Mouse (Mus musculus) hindbrain, postnatal 0 days (tissue): ENCODE measurements at regions not wholly inside any gene's neighbourhood (a gene's known extent, or its start where the extent isn't known, plus 50 kb on each side); places are given as distances from the start of the nearest gene placed in this dataset.

Experiments
- ATAC-seq: fragments of 200-750 bp; cut with Nextera tagmentation; 2 replicates; pipeline ENCODE4 v1.8.0; 2017; ENCODE audit warnings: mild to moderate bottlenecking, moderate TSS enrichment, moderate library complexity
- DNase-seq: peaks from one replicate; pipeline ENCODE4 v3.0.0-alpha.2; 2015; ENCODE audit warnings: low spot score
- H3K27ac ChIP-seq: fragments of 300-500 bp; sonication (generic); 2 replicates; pipeline ENCODE4 v1.5.1; 2014; ENCODE audit warnings: mild to moderate bottlenecking
- H3K27me3 ChIP-seq: fragments of 300-500 bp; sonication (generic); 2 replicates; pipeline ENCODE4 v1.6.1; 2014; ENCODE audit warnings: low read length, mixed read lengths; ENCODE audit not compliant: insufficient read depth
- H3K36me3 ChIP-seq: fragments of 300-500 bp; sonication (generic); 2 replicates; pipeline ENCODE4 v1.6.1; 2014; ENCODE audit warnings: low read length, mixed read lengths; ENCODE audit not compliant: insufficient read depth
- H3K4me1 ChIP-seq: fragments of 300-500 bp; sonication (generic); 2 replicates; pipeline ENCODE4 v1.6.1; 2014; ENCODE audit warnings: antibody characterized with exemption, low read length, mixed read lengths; ENCODE audit not compliant: insufficient read depth
- H3K4me2 ChIP-seq: fragments of 300-500 bp; sonication (generic); 2 replicates; pipeline ENCODE4 v1.6.1; 2014; ENCODE audit warnings: low read depth, mild to moderate bottlenecking, low read length, moderate library complexity, mixed read lengths
- H3K4me3 ChIP-seq: fragments of 300-500 bp; sonication (generic); 2 replicates; pipeline ENCODE4 v1.5.1; 2014; ENCODE audit warnings: low read length
- H3K9ac ChIP-seq: fragments of 300-500 bp; sonication (generic); replicated peaks from 2 replicates; pipeline ENCODE4 v1.6.1; 2014; ENCODE audit warnings: mild to moderate bottlenecking, low read length, moderate library complexity, mixed read lengths
- H3K9me3 ChIP-seq: fragments of 300-500 bp; sonication (generic); 2 replicates; pipeline ENCODE4 v1.6.1; 2016; ENCODE audit warnings: low read length, mixed read lengths
- CTCF ChIP-seq: IDR thresholded peaks from 2 replicates; pipeline ENCODE4 v1.5.1; 2016; ENCODE audit warnings: antibody characterized with exemption, control low read depth, low read depth
- WGBS: fragments of 180-500 bp; shearing (Covaris S2); extraction: QIAGEN DNeasy Blood & Tissue Kit; methylation state at CpG from one replicate; pipeline ENCODE4 v1.1.7; 2014; 5-methylcytosine and 5-hydroxymethylcytosine counted together

DNA sequence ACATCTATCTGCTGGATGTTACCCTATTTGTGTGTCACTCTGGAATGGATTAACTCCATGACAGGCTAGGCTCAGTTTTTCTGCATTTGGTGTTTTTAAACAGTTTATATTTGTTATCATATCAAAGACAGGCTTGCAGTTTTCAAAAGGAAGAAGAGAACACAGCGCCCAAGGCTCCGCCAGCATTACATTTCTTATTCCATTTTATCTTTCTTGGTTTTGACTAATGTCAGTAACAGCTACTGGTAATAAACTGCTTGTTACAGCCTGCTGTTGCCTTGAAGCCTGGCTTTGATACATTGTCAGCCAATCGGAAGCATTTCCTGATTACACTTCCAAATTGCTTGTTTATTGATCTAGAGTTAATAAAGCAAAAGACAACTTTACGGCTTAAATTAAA lies 219.4 kb upstream of the Mdfic start:
- Histone ChIP-seq H3K36me3 (no peaks in the 10 kb centered on the region), H3K9me3 (no peaks in the 10 kb centered on the region), H3K4me1 (no peaks in the 10 kb centered on the region), H3K4me2 (no peak overlapping the region), H3K4me3 (no peak overlapping the region), H3K27me3 (no peaks in the 10 kb centered on the region), H3K27ac (no peak overlapping the region), H3K9ac (no peak overlapping the region)
- ATAC-seq (no peak), DNase-seq (no peak)
- 76% methylated on average over 4 of the region's 4 CpGs for WGBS
- no peak for TF ChIP-seq CTCF

DNA sequence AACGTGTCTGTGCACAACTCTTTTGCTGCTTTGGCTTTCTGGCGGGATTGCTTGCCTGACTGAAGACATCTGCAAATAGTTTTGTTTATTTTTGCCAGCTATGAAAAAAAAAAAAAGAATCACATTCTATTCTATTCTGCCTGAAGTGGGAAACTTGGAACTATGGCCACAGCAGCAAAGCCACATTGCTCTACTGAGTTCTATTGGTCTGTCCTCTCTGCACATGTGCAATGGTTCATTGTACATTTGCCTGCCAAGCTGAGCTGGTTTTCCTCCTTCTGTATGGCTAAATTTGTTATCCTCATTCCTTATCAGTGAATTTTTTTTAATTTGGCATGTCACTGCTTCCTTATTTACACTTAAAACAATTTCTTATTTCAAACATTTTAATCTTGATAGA lies 211.1 kb upstream of the Mdfic start:
- no peak for TF ChIP-seq CTCF
- no peak for ATAC-seq
- 75% methylated on average over 2 of the region's 2 CpGs for WGBS

GRCm38 (mm10) chr6:15537279-15537678 lies 183.2 kb upstream of the Mdfic start:
- Histone ChIP-seq H3K4me3 (no peak overlapping the region), H3K9ac (no peak overlapping the region), H3K9me3 (no peaks in the 10 kb centered on the region), H3K36me3 (no peaks in the 10 kb centered on the region), H3K27ac (no peak overlapping the region), H3K4me2 (no peak overlapping the region), H3K4me1 (no peaks in the 10 kb centered on the region), H3K27me3 (no peaks in the 10 kb centered on the region)
- WGBS: 69% methylated on average over 2 of the region's 2 CpGs
- TF ChIP-seq CTCF: no peak
- ATAC-seq (no peak), DNase-seq (no peak)

More for the DNA sequence above, 211.1 kb upstream of the Mdfic start:
- H3K27ac ChIP-seq: no peak overlapping the region
- no peak overlapping the region for H3K9ac ChIP-seq
- H3K4me3 ChIP-seq: no peak overlapping the region
- no peak overlapping the region for H3K4me2 ChIP-seq
- H3K27me3 ChIP-seq: no peaks in the 10 kb centered on the region
- no peaks in the 10 kb centered on the region for H3K9me3 ChIP-seq
- H3K4me1 ChIP-seq: no peaks in the 10 kb centered on the region
- DNase-seq: no peak
- H3K36me3 ChIP-seq: no peaks in the 10 kb centered on the region

DNA sequence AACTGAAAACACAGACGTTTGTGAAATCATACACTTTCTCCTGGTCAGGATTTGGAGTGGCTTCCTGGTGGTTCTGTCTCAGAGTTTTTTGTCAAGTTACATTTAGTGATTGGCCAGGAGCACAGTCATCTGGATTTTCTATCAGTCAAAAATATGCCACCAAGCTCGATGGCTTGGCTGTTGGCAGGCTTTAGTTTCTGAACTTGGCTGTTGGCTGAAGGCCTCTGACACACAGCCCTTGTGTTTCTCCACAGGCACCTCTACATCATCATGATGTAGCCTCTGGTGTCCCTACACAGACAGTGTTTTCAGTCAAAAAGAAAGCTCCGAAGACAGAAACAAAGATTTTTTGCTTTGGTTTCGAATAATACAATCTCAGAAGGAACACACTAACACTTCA lies 178.5 kb upstream of the Mdfic start:
- Histone ChIP-seq H3K4me2 (no peak overlapping the region), H3K4me1 (no peaks in the 10 kb centered on the region), H3K36me3 (no peaks in the 10 kb centered on the region), H3K27ac (no peak overlapping the region), H3K4me3 (no peak overlapping the region), H3K9me3 (no peaks in the 10 kb centered on the region), H3K9ac (no peak overlapping the region), H3K27me3 (no peaks in the 10 kb centered on the region)
- DNase-seq (no peak), ATAC-seq (no peak)
- no peak for TF ChIP-seq CTCF
- 65% methylated on average over 4 of the region's 4 CpGs for whole genome bisulfite sequencing

- Histone ChIP-seq H3K36me3 (no peaks in the 10 kb centered on the region), H3K9ac (no peak overlapping the region), H3K9me3 (no peaks in the 10 kb centered on the region), H3K4me2 (no peak overlapping the region), H3K27me3 (no peaks in the 10 kb centered on the region), H3K27ac (no peak overlapping the region), H3K4me1 (no peaks in the 10 kb centered on the region), H3K4me3 (no peak overlapping the region)
- WGBS: 85% methylated on average over 14 of the region's 14 CpGs
- no peak for ATAC-seq
- TF ChIP-seq CTCF: no peak
- DNase-seq: no peak
Measured at GRCm38 (mm10) chr6:15543516-15544080, 176.9 kb upstream of the Mdfic start.

DNA sequence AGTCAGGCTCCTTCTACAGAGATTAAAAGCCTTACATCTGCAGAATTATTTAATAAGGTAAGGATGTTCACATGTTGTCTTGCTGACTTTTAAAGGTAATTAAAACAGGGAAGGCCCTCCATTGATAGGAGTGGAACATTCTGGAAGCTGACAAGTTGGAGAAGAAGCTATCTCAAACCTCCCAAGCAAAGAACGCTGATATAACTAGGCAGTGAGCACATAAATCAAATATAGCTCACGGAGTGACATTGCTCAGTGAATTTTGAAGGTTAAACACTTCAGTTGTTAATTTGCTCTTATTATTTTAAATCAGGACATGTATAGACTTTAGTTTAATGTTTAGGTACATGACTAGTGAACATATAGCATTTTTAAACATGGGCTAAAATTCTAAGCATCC lies 171.6 kb upstream of the Mdfic start:
- no peaks in the 10 kb centered on the region for H3K9me3 ChIP-seq
- DNase-seq (no peak), ATAC-seq (no peak)
- H3K4me1 ChIP-seq: no peaks in the 10 kb centered on the region
- no peak overlapping the region for H3K4me3 ChIP-seq
- no peak overlapping the region for H3K9ac ChIP-seq
- H3K4me2 ChIP-seq: no peak overlapping the region
- H3K36me3 ChIP-seq: no peaks in the 10 kb centered on the region
- WGBS: 81% methylated on average over 2 of the region's 2 CpGs
- no peak for TF ChIP-seq CTCF
- no peaks in the 10 kb centered on the region for H3K27me3 ChIP-seq
- H3K27ac ChIP-seq: no peak overlapping the region

GRCm38 (mm10) chr6:15592780-15593179 lies 127.7 kb upstream of the Mdfic start:
- Histone ChIP-seq H3K9me3 (no peaks in the 10 kb centered on the region), H3K27me3 (no peaks in the 10 kb centered on the region), H3K4me3 (no peak overlapping the region), H3K27ac (no peak overlapping the region), H3K36me3 (no peaks in the 10 kb centered on the region), H3K4me2 (no peak overlapping the region), H3K4me1 (no peaks in the 10 kb centered on the region), H3K9ac (no peak overlapping the region)
- TF ChIP-seq CTCF: no peak
- DNase-seq: no peak
- WGBS: 56% methylated on average over 1 of the region's 1 CpGs
- ATAC-seq: no peak
